Mouse (Mus musculus): ENCODE measurements at regions not wholly inside any gene's neighbourhood (a gene's known extent, or its start where the extent isn't known, plus 50 kb on each side); places are given as distances from the start of the nearest gene placed in this dataset.
"Not testable (repeated sequence)": the region's sequence is repeated elsewhere in the genome, so short reads cannot be mapped to it uniquely, and the experiment has no call there.

GRCm38 (mm10) chr10:120674321-120675045 is 198.2 kb upstream of the Hmga2 start:
- H3K4me3 ChIP-seq (ENCODE audit: insufficient read depth, low read depth, low read length), result no peak overlapping the region
- no peak for TF ChIP-seq CTCF (IDR thresholded peaks at IDR 0.05; ENCODE audit: insufficient read depth, low read depth, low read length)
- TF ChIP-seq POLR2A (IDR thresholded peaks at IDR 0.05; ENCODE audit: insufficient read depth, low read depth, low read length), result no peak
- H3K4me1 ChIP-seq (ENCODE audit: control insufficient read depth, insufficient read depth, low read length), result no peaks in the 10 kb centered on the region
- WGBS, result 62% methylated on average over 10 of the region's 10 CpGs
- no peak overlapping the region for H3K27ac ChIP-seq (ENCODE audit: insufficient read depth, low read depth, low read length)

- not testable (repeated sequence) for H3K4me1 ChIP-seq (ENCODE audit: control insufficient read depth, insufficient read depth, low read length); H3K4me3 ChIP-seq (ENCODE audit: insufficient read depth, low read depth, low read length); H3K27ac ChIP-seq (ENCODE audit: insufficient read depth, low read depth, low read length)
- whole genome bisulfite sequencing, result 81% methylated on average over 7 of the region's 7 CpGs
Measured at GRCm38 (mm10) chr10:120667678-120668031, 191.4 kb upstream of the Hmga2 start.

GRCm38 (mm10) chr10:120666985-120667677 is 190.9 kb upstream of the Hmga2 start:
- no peak for TF ChIP-seq POLR2A (IDR thresholded peaks at IDR 0.05; ENCODE audit: insufficient read depth, low read depth, low read length)
- TF ChIP-seq CTCF (IDR thresholded peaks at IDR 0.05; ENCODE audit: insufficient read depth, low read depth, low read length), result peak; percentile 31; the same call in 1 of the 2 replicates
- no peaks in the 10 kb centered on the region for H3K4me1 ChIP-seq (ENCODE audit: control insufficient read depth, insufficient read depth, low read length)
- no peak overlapping the region for H3K4me3 ChIP-seq (ENCODE audit: insufficient read depth, low read depth, low read length)
- H3K27ac ChIP-seq (ENCODE audit: insufficient read depth, low read depth, low read length), result no peak overlapping the region
- WGBS, result 47% methylated on average over 12 of the region's 12 CpGs

GRCm38 (mm10) chr10:120666202-120666860 is 190.1 kb upstream of the Hmga2 start:
- H3K4me1 ChIP-seq (ENCODE audit: control insufficient read depth, insufficient read depth, low read length), result no peaks in the 10 kb centered on the region
- H3K27ac ChIP-seq (ENCODE audit: insufficient read depth, low read depth, low read length), result no peak overlapping the region
- TF ChIP-seq CTCF (IDR thresholded peaks at IDR 0.05; ENCODE audit: insufficient read depth, low read depth, low read length), result no peak
- no peak for TF ChIP-seq POLR2A (IDR thresholded peaks at IDR 0.05; ENCODE audit: insufficient read depth, low read depth, low read length)
- WGBS, result 80% methylated on average over 7 of the region's 7 CpGs
- H3K4me3 ChIP-seq (ENCODE audit: insufficient read depth, low read depth, low read length), result no peak overlapping the region

- Histone ChIP-seq H3K4me1 (ENCODE audit: control insufficient read depth, insufficient read depth, low read length) (no peaks in the 10 kb centered on the region), H3K4me3 (ENCODE audit: insufficient read depth, low read depth, low read length) (no peak overlapping the region), H3K27ac (ENCODE audit: insufficient read depth, low read depth, low read length) (no peak overlapping the region)
- WGBS, result 61% methylated on average over 5 of the region's 5 CpGs
- TF ChIP-seq CTCF (IDR thresholded peaks at IDR 0.05; ENCODE audit: insufficient read depth, low read depth, low read length) (no peak), POLR2A (IDR thresholded peaks at IDR 0.05; ENCODE audit: insufficient read depth, low read depth, low read length) (no peak)
Measured at GRCm38 (mm10) chr10:120665670-120666069, 189.4 kb upstream of the Hmga2 start.

- no peak overlapping the region for H3K4me3 ChIP-seq (ENCODE audit: insufficient read depth, low read depth, low read length)
- no peak overlapping the region for H3K27ac ChIP-seq (ENCODE audit: insufficient read depth, low read depth, low read length)
- no peaks in the 10 kb centered on the region for H3K4me1 ChIP-seq (ENCODE audit: control insufficient read depth, insufficient read depth, low read length)
- TF ChIP-seq CTCF (IDR thresholded peaks at IDR 0.05; ENCODE audit: insufficient read depth, low read depth, low read length) (no peak), POLR2A (IDR thresholded peaks at IDR 0.05; ENCODE audit: insufficient read depth, low read depth, low read length) (no peak)
- WGBS, result 93% methylated on average over 5 of the region's 5 CpGs
Measured at GRCm38 (mm10) chr10:120664419-120664818, 188.2 kb upstream of the Hmga2 start.

- 96% methylated on average over 11 of the region's 11 CpGs for WGBS
- H3K4me1 ChIP-seq (ENCODE audit: control insufficient read depth, insufficient read depth, low read length), result no peaks in the 10 kb centered on the region
- no peak overlapping the region for H3K27ac ChIP-seq (ENCODE audit: insufficient read depth, low read depth, low read length)
- H3K4me3 ChIP-seq (ENCODE audit: insufficient read depth, low read depth, low read length), result no peak overlapping the region
- TF ChIP-seq CTCF (IDR thresholded peaks at IDR 0.05; ENCODE audit: insufficient read depth, low read depth, low read length), result no peak
- no peak for TF ChIP-seq POLR2A (IDR thresholded peaks at IDR 0.05; ENCODE audit: insufficient read depth, low read depth, low read length)
Measured at GRCm38 (mm10) chr10:120663396-120663795, 187.1 kb upstream of the Hmga2 start.

GRCm38 (mm10) chr10:120660503-120660902 is 184.2 kb upstream of the Hmga2 start:
- Histone ChIP-seq H3K4me1 (ENCODE audit: control insufficient read depth, insufficient read depth, low read length) (no peaks in the 10 kb centered on the region), H3K4me3 (ENCODE audit: insufficient read depth, low read depth, low read length) (no peak overlapping the region), H3K27ac (ENCODE audit: insufficient read depth, low read depth, low read length) (no peak overlapping the region)
- 73% methylated on average over 6 of the region's 6 CpGs for WGBS
- TF ChIP-seq POLR2A (IDR thresholded peaks at IDR 0.05; ENCODE audit: insufficient read depth, low read depth, low read length) (no peak), CTCF (IDR thresholded peaks at IDR 0.05; ENCODE audit: insufficient read depth, low read depth, low read length) (no peak)

GRCm38 (mm10) chr10:120655238-120655931 is 179.1 kb upstream of the Hmga2 start:
- TF ChIP-seq CTCF (IDR thresholded peaks at IDR 0.05; ENCODE audit: insufficient read depth, low read depth, low read length), result no peak
- no peak for TF ChIP-seq POLR2A (IDR thresholded peaks at IDR 0.05; ENCODE audit: insufficient read depth, low read depth, low read length)
- Histone ChIP-seq H3K4me1 (ENCODE audit: control insufficient read depth, insufficient read depth, low read length) (no peaks in the 10 kb centered on the region), H3K4me3 (ENCODE audit: insufficient read depth, low read depth, low read length) (no peak overlapping the region), H3K27ac (ENCODE audit: insufficient read depth, low read depth, low read length) (no peak overlapping the region)
- 42% methylated on average over 14 of the region's 14 CpGs for WGBS

Measured in olfactory bulb, adult 2 months (tissue).